Mouse (Mus musculus): ENCODE results near the gene Gm14305.
"Not testable (repeated sequence)": the region's sequence is repeated elsewhere in the genome, so short reads cannot be mapped to it uniquely, and the experiment has no call there.

Gm14305 gene

DNA sequence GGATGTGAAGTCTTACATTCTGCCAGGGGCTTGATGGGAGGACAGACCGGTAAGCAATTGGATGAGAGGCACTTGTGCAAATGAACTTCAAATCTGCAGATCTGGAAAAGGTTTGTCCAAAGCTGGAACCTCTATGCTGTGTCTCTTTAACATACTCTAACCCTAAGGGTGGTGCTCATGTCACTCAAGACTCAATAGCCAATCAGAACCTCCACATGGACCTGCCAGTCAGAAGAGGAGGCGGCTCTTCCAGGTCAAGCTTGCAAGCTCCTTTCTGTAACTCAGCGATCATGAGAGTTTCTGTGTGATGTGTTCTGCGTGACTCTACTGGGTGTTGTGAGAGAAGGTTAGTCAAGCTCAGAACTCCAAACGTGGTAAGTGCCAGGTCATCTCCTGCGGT lies at the start of gene Gm14305:
Gene Gm14305 (plus strand): TSS at position 278 of the 400 bp plus-strand sequence.
- peak; percentile 36 to 51 for DNase-seq (ENCODE audit: low spot score in 2 of 2)

- DNase-seq (ENCODE audit: low spot score in 2 of 2): not testable (repeated sequence)
Observed at GRCm38 (mm10) chr2:176670222-176670621, 37.9 kb upstream of the Gm14305 start, which contains the start of gene Zfp973. Gene Zfp973, plus strand, starts transcription at chr2:176670522.

All from left cerebral cortex, adult 9 months (tissue).